Mouse (Mus musculus) C3H10T1/2 (cell line): ENCODE data around the gene Sipa1l2. TPM values are rescaled to one million over a fixed set of nuclear protein-coding genes. Genes with fewer than 3 reads are reported as not detected.

ENCODE experiments used
- polyA plus RNA-seq, 2 experiments: library from polyadenylated mRNA; unstranded; fragments of >200 nt; fragmentation: generic; extraction: Trizol; gene quantifications; one replicate each; pipeline ENCODE4 v1.2.1; 2012; ENCODE audit warnings: missing spikeins in 2 of 2

The Sipa1l2 gene
- polyA plus RNA-seq: 1 to 10 TPM in 1 of 2 experiments, under 1 TPM in 1; 0.66 to 6.6 TPM

GRCm38 (mm10) chr8:125569533-125570365 is at the start of gene Sipa1l2:
Gene Sipa1l2 (minus strand): TSS chr8:125569808.

Other genes with a start within 250 kb of the Sipa1l2 start
- gene Map10, start 100.0 kb upstream of the Sipa1l2 start, polyA plus RNA-seq: not detected
- 10 to 100 TPM in 1 of 2 experiments, 1 to 10 TPM in 1; 5.7 to 19.6 TPM for gene Ntpcr, start 160.2 kb upstream of the Sipa1l2 start, polyA plus RNA-seq